Mouse (Mus musculus) cerebellum, adult 9-10 months (tissue): ENCODE measurements around the gene Krtap19-5.

ENCODE experiments used
- DNase-seq: peaks from one replicate; pipeline ENCODE4 v3.0.0; 2022

The Krtap19-5 gene

DNA sequence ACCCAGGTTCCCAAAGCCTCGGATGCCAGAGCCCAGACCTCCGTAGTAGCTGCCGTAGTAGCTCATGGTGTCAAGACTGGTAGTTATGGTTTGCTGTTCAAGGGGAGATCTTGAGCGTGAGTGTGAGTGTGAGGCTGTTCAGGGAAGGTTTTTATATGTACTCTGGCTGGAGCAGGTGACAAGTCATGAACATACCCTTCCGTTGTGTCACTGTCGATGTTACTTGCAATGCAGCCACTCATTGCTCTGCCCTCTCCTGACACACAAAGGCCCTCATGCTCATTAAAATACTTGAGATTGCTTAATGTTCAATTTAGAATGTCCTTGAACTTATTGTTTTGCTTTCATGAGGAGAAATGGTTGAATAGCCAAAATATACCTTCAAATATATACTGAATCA is at the start of gene Krtap19-5:
Gene Krtap19-5 (minus strand): TSS at position 101 of the 400 bp plus-strand sequence.
- no peak for DNase-seq

GRCm38 (mm10) chr16:88941106-88941505 is 44.8 kb upstream of the Krtap19-5 start:
- no peak for DNase-seq

- DNase-seq = no peak
These were observed 42.0 kb upstream of the Krtap19-5 start for GRCm38 (mm10) chr16:88938252-88938651.

- no peak for DNase-seq
These were observed 35.9 kb upstream of the Krtap19-5 start, which contains the start of gene Krtap19-9b for GRCm38 (mm10) chr16:88932165-88932564. Gene Krtap19-9b (minus strand): TSS chr16:88932265.

- no peak for DNase-seq
These were observed 9.4 kb downstream of the Krtap19-5 start for GRCm38 (mm10) chr16:88886870-88887269.

DNA sequence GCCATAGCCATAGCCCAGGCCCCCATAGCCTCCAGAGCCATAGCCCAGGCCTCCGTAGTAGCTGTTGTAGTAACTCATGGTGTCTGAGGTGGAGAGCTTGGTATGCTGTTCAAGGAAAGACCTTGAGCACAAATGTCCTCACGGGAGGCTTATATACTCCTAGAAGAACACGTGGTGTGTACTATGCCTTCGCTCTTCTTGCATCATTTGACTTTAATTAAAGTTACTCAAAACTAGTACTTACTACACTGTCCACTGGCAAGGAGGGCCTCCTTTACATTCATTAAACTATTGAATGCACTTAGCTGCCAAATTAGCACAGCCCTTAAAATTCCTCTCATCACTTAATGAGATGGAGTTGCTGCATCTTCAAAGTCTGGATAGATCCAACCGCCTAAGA is 11.3 kb downstream of the Krtap19-5 start, which contains the start of gene Krtap19-4:
Gene Krtap19-4 (minus strand): TSS at position 101 of the 400 bp plus-strand sequence.
- DNase-seq = no peak

- no peak for DNase-seq
These were observed 18.3 kb downstream of the Krtap19-5 start, which contains the start of gene Krtap19-3 for GRCm38 (mm10) chr16:88877938-88878337. Gene Krtap19-3 (minus strand): TSS chr16:88878038.

DNA sequence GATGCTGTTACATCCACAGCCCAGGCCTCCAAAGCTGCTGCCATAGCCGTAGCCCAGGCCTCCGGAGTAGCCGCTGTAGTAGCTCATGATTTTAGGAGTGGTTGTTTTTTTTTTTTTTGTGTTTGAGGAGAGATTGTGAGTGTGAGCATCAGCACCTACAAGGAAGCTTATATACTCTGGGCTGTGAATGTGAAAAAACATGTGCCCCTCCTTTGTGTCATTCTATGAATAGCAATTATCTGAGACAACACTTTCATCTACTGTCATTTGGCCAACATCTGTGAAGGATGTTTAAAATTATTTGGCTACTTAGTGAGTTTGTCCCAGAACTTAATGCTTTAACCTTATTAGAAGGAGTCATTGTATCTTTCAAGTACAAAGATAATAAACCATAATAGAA is 22.1 kb downstream of the Krtap19-5 start, which contains the start of gene Krtap19-2:
Gene Krtap19-2 (minus strand): TSS at position 101 of the 400 bp plus-strand sequence.
- no peak for DNase-seq

GRCm38 (mm10) chr16:88869311-88869710 is 26.9 kb downstream of the Krtap19-5 start, which contains the start of gene Krtap19-1:
Gene Krtap19-1 (minus strand): TSS chr16:88869411.
- DNase-seq = no peak

DNA sequence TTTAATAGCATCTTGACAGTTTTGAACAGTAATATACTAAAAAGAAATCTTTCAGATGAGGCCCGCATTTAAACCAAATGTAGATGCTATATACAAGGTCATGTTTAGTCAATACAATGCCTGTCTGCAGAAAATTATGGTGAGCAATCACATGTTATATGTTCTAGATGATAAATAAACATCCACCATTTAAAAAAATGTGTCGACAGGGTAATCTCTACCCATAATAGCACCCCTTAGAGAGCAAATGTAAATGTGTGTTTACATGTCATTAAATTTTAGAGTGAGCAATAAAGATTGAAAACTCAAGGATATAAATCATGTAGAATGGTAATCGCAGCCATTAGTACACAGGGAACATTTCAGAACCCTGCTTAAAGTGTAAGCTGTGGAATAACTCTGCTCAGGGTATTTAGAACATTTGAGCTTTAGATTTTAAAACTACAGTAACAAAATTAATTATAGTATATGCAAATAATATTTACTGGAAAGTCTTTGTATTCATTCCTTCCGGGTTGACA is 31.3 kb downstream of the Krtap19-5 start:
- no peak for DNase-seq

DNA sequence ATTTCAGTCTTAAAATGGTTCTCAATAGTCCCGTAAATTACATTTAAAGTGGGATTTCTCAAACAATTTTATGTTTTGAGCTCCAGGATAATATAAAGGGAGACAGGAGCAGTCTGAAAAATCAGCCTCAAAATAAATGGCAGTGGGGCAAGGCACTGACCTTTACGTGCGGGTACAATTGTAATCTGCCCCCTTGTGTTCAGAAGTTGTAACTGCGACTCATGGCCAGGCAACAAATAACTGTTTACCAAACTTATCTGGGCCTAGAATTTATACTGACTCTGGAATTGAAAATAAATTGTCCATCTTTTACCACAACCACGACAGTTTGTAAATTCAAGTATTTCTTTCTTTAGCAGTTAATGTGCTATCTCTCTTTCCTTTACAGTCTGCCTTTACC is 44.8 kb downstream of the Krtap19-5 start:
- peak; percentile 1 for DNase-seq

DNA sequence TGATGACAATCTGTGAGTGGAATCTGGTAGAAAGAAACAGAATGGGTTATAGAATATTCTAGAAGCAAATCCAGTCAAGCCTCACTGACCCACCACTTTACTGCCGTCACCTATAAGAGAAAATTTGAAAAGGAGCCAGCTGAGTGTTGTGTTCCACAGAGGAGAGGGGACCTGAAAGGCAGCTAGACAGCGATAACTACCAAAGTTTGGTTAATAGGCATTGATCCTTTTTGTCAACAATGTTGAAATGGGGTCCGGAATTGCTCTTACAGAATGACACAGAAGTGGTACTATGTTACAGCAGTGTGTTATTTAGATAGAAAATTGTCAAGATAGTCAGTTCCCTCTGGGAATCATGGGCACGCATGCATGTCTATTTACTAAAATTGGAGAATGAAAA is 47.7 kb downstream of the Krtap19-5 start:
- no peak for DNase-seq

DNA sequence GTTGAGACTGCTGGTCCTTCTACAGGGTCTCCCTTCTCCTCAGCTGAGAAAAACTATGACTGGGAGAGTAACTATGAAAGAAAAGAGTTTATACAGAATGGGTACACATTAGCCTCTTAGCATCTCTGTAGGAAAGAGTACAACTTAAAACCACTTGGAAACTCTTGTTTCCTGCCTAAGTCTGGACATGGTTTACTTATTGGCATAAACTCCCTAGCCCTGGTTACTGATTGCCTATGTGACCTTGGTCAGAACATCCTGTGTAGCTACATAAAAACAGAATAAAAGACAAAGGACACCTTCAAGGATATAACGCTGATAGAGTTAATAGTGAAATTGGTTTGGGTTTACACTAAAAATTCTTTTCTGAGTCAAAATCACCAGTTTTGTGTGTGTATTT is 48.9 kb downstream of the Krtap19-5 start:
- DNase-seq = no peak
